Mouse (Mus musculus): ENCODE measurements around the gene Usp30. TPM values are rescaled to one million over a fixed set of nuclear protein-coding genes. Genes with fewer than 3 reads are reported as not detected.

Gene Usp30
- polyA plus RNA-seq, 1 experiment from 2014 or later: 12.0 TPM

DNA sequence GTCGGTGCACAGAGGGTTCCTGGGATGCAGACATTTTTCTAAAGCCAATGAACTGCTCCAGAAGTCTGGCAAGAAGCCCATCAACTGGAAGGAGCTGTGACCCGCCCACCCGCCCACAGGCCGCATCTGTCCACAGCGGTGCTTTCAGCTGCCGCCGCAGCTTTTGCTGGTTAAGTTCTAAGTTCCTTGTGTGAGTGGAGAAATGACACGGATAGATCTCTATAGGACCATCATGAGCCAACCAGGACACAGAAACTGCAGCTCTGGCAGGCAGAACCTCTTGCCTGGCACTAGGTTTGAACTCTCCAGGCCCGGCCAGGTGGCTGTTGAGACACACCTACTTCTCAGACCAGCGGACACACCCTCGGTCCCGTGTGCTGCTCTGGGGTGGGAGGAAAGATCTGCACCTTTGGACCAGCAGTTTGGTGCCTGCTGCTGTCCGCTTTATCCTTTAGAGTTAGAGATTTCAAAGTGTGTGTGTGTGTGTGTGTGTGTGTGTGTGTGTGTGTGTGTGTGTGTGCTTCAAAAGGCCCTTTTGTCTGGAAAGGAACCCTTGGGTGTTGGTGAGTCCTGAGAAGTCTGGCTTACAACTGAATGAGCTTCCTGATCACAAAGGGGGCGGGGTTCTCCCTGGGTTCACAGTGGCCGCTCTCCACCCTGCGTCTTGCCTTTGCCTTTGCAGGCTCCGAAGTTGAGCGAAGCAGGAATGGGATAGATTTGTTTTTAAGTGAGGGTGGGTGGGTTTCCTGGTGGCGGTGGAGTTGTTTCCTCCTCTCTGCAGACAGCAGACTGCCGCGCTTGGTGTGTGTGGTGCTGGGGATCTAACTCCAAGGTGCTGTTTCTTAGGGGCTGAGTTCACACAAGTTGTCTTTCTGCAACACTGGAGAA is 73.3 kb downstream of the Usp30 start:
- Histone ChIP-seq H3K27ac (ENCODE audit: low read length) (peak overlapping the region; percentile 83), H3K9ac (ENCODE audit: low read length) (no peak overlapping the region), H3K9me3 (ENCODE audit: control insufficient read depth, low read length) (no peaks in the 10 kb centered on the region), H3K36me3 (ENCODE audit: control insufficient read depth, insufficient read depth, low read length) (0 out of 2 replicates have a peak, but pooled peaks cover 2% of the 10 kb centered on the region), H3K4me3 (ENCODE audit: low read length) (no peak overlapping the region), H3K27me3 (ENCODE audit: control insufficient read depth, insufficient read depth, low read depth, low read length) (no peaks in the 10 kb centered on the region), H3K4me2 (ENCODE audit: low read depth, low read length) (peak overlapping the region; percentile 12), H3K4me1 (replicated peaks; ENCODE audit: control insufficient read depth, insufficient read depth, low read length) (peaks cover 29% of the 10 kb centered on the region)
- 46% methylated on average over 21 of the region's 21 CpGs for WGBS
- peak; percentile 59 for ATAC-seq (ENCODE audit: low read depth)

DNA sequence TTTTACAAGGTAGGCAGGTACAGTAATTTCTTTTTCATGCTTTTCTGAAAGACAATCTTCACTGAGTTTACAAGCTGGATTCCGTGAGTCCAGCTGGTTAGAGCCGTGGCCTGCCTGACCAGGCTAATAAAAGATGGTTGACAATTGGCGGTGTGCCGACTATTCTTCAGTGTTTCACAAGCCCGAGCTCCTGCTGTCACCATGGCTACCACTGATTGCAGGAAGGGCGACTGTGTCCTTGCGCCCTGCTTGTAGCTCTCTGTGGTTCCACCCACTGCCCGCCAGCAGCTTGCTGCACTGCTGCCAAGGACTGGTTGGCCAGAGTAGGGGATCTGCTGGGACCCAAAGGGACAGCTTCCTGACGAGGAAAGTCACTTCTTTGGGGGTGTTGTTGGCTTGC is 73.9 kb downstream of the Usp30 start:
- peaks cover 25% of the 10 kb centered on the region for H3K4me1 ChIP-seq (replicated peaks; ENCODE audit: control insufficient read depth, insufficient read depth, low read length)
- H3K9ac ChIP-seq (ENCODE audit: low read length): no peak overlapping the region
- H3K36me3 ChIP-seq (ENCODE audit: control insufficient read depth, insufficient read depth, low read length): 0 out of 2 replicates have a peak, but pooled peaks cover 2% of the 10 kb centered on the region
- 15% methylated on average over 9 of the region's 9 CpGs for WGBS
- peak overlapping the region; percentile 12 for H3K4me2 ChIP-seq (ENCODE audit: low read depth, low read length)
- no peaks in the 10 kb centered on the region for H3K9me3 ChIP-seq (ENCODE audit: control insufficient read depth, low read length)
- H3K27ac ChIP-seq (ENCODE audit: low read length): peak overlapping the region; percentile 83
- no peaks in the 10 kb centered on the region for H3K27me3 ChIP-seq (ENCODE audit: control insufficient read depth, insufficient read depth, low read depth, low read length)
- no peak overlapping the region for H3K4me3 ChIP-seq (ENCODE audit: low read length)
- peak; percentile 89 for ATAC-seq (ENCODE audit: low read depth)

DNA sequence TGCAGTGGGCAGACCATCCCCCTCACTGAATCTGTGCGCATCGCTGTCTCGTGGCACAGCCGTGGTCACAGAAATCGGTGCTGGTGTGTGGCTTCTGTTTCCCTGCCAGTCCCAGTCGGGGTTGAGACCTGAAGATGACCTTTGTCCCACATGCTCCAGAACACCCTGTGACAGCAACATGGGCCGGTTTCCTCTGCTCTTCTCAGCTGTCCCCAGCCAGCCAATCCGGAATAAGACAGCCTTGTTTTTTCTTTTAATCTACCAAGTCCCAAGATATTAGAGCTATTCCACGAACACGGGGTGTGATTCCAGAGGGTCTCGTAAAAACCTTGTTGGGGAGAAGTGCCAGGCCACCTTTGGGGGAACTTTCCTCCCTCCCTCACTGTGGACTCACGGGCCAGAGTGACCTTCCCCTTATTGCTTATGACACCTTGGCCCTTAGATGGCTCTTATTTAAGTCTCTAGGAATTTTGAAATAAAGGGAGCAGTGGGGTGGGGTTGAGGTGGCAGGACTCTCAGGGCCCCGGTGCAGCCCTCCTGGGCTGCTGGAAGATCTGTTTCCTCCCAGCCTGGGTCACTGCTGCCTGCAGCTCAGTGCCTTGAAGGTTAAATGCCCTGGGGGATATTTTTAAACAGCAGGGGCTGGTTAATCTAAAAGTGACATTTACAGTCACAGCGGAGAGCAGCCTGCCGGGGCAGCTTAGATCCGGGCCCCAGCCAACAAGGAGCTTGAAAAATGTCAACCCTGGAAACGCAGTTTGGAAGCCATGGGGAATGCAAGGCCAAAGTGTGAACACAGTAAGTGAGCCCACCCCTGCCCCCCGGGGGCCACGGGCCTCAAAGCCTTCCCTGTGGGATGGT is 81.0 kb downstream of the Usp30 start, which contains the start of gene Acacb:
Gene Acacb, plus strand, starts transcription at position 508 of the 861 bp plus-strand sequence.
- Histone ChIP-seq H3K4me3 (ENCODE audit: low read length) (no peak within 1 kb of the TSS), H3K36me3 (ENCODE audit: control insufficient read depth, insufficient read depth, low read length) (no peaks in the 10 kb centered on the region), H3K9me3 (ENCODE audit: control insufficient read depth, low read length) (no peaks in the 10 kb centered on the region), H3K4me2 (ENCODE audit: low read depth, low read length) (no peak within 1 kb of the TSS), H3K9ac (ENCODE audit: low read length) (0 out of 2 replicates have a peak within 1 kb of the TSS, but pooled peaks have one; percentile 1), H3K27me3 (ENCODE audit: control insufficient read depth, insufficient read depth, low read depth, low read length) (no peaks in the 10 kb centered on the region), H3K27ac (ENCODE audit: low read length) (no peak within 1 kb of the TSS), H3K4me1 (replicated peaks; ENCODE audit: control insufficient read depth, insufficient read depth, low read length) (no peaks in the 10 kb centered on the region; the same call in 1 of the 2 replicates)
- no peak for ATAC-seq (ENCODE audit: low read depth)
- 33% methylated on average over 19 of the region's 19 CpGs for WGBS

DNA sequence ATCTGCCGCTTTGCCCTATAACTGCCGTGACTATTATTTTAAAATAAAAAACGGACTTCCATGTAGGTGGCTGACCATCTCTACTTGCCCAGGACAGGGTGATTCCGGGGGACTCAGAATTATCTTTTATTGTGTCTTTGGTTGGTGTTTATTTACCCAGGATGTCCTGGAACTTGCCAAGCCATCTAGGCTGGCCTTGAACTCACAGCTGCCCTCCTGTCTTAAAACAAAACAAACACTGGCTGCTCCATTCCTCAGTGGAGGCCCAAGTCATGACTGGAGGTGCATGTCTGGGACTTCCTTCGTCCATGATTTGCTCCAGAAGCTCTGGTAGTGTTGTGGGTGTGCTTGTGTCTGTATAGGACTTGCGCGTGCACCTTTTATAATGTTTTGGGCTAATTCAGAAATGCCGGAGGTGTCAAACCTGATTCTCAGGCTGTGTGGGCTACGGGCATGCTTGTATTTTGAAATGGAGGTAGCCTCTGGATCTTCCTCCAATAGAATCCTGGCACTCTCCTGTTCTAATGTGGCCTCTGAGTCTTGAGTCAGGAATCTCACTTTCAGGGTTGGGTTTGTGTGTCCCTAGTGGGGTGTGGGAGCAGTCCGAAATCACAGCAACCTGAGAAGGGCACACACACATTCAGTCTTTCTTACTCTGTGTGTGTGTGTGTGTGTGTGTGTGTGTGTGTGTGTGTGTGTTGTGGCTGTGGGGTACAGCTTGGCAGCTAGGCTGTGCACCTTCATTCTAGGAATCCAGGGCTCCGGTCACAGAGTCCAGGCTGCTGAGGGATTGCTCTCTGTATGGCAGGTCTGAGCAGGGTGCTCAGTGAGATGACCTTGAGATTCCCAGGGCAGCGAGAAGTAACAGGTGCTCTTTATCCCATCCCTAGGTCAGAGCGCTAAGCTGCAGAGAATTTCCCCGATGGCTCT is 82.0 kb downstream of the Usp30 start:
- no peaks in the 10 kb centered on the region for H3K27me3 ChIP-seq (ENCODE audit: control insufficient read depth, insufficient read depth, low read depth, low read length)
- no peak for ATAC-seq (ENCODE audit: low read depth)
- H3K9me3 ChIP-seq (ENCODE audit: control insufficient read depth, low read length): no peaks in the 10 kb centered on the region
- no peak overlapping the region for H3K4me2 ChIP-seq (ENCODE audit: low read depth, low read length)
- H3K4me3 ChIP-seq (ENCODE audit: low read length): no peak overlapping the region
- H3K27ac ChIP-seq (ENCODE audit: low read length): no peak overlapping the region
- no peaks in the 10 kb centered on the region; the same call in 1 of the 2 replicates for H3K4me1 ChIP-seq (replicated peaks; ENCODE audit: control insufficient read depth, insufficient read depth, low read length)
- H3K9ac ChIP-seq (ENCODE audit: low read length): no peak overlapping the region
- no peaks in the 10 kb centered on the region for H3K36me3 ChIP-seq (ENCODE audit: control insufficient read depth, insufficient read depth, low read length)
- WGBS: 68% methylated on average over 14 of the region's 14 CpGs

DNA sequence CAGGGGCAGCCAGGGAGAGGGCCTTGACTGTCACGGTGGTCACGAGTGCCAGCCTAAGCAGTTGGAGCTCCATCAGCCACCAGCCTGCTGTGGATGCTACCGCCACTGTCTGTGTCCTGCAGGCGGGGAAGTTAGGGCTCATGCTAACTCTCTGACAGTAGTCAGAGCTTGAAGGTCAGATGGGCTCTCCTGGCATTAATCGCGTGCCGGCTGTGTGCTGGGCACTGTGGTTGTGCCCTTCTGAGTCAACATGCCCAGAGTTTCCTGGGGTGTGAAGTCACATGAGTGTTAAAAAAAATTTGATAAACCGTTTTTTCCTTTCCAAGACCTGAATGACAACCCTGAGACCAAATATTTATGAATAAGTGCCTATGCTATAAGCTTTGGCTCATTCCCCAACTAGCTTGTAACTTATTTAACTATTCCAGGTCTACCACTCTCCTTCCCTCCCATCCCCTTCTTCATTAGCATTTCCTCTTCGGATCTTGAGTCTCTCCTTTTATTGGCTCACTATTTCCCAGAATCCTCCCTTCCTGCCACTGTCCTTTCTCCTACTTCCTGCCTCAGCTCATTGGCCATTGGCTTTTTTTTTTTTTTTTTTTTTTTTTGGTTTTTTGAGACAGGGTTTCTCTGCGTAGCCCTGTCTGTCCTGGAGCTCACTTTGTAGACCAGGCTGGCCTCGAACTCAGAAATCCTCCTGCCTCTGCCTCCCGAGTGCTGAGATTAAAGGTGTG is 87.3 kb downstream of the Usp30 start:
- WGBS: 74% methylated on average over 12 of the region's 12 CpGs

DNA sequence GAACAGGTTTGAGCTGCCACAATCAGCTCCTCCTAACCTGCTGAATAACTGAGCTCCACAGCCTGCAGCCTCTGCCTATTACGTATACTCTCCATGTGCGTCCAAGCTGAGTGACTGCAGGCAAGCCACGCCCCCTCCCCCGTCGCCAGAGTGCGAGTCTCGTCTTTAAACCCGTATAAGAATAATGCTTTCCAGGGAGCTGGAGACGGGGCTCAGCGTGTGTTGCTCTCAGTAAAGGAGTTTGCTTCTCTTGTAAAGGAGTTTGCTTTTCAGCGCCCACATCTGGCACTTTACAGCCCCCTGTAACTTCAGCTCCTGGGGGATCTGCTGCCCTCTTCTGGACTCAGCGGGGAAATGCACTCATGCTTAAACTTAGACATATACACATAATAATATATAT is 88.2 kb downstream of the Usp30 start:
- Histone ChIP-seq H3K9me3 (ENCODE audit: control insufficient read depth, low read length) (no peaks in the 10 kb centered on the region), H3K4me2 (ENCODE audit: low read depth, low read length) (peak overlapping the region; percentile 41), H3K36me3 (ENCODE audit: control insufficient read depth, insufficient read depth, low read length) (no peaks in the 10 kb centered on the region), H3K4me3 (ENCODE audit: low read length) (peak overlapping the region; percentile 27), H3K27me3 (ENCODE audit: control insufficient read depth, insufficient read depth, low read depth, low read length) (no peaks in the 10 kb centered on the region), H3K9ac (ENCODE audit: low read length) (no peak overlapping the region), H3K4me1 (replicated peaks; ENCODE audit: control insufficient read depth, insufficient read depth, low read length) (0 out of 2 replicates have a peak, but pooled peaks cover 2% of the 10 kb centered on the region), H3K27ac (ENCODE audit: low read length) (no peak overlapping the region)
- no peak for ATAC-seq (ENCODE audit: low read depth)
- 7% methylated on average over 12 of the region's 12 CpGs for WGBS

More for the DNA sequence above, 87.3 kb downstream of the Usp30 start:
- Histone ChIP-seq H3K4me1 (replicated peaks; ENCODE audit: control insufficient read depth, insufficient read depth, low read length) (0 out of 2 replicates have a peak, but pooled peaks cover 2% of the 10 kb centered on the region), H3K27me3 (ENCODE audit: control insufficient read depth, insufficient read depth, low read depth, low read length) (no peaks in the 10 kb centered on the region), H3K27ac (ENCODE audit: low read length) (no peak overlapping the region), H3K4me3 (ENCODE audit: low read length) (no peak overlapping the region), H3K9me3 (ENCODE audit: control insufficient read depth, low read length) (no peaks in the 10 kb centered on the region), H3K36me3 (ENCODE audit: control insufficient read depth, insufficient read depth, low read length) (no peaks in the 10 kb centered on the region), H3K9ac (ENCODE audit: low read length) (no peak overlapping the region), H3K4me2 (ENCODE audit: low read depth, low read length) (no peak overlapping the region)
- no peak for ATAC-seq (ENCODE audit: low read depth)

DNA sequence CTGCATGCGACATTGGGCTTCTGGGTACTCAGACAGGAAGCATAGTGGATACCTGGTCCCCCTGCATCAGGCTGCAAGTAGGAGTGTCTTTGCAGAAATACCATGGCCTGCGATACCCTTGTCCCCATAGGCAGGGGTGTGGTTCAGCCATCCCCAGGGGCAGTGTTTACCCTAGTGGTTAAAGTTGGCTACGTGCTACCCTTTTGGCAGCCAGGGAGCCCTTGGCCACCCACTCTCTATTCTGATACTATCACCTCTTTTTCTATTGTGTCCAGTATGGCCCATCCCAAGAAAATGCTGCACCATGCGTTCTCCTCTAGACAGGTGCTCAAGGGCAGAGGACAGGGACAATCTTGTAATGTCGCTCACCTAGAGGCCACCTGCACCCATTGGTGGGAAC is 89.5 kb downstream of the Usp30 start:
- 0 out of 2 replicates have a peak, but pooled peaks have one; percentile 21 for ATAC-seq (ENCODE audit: low read depth)
- H3K9ac ChIP-seq (ENCODE audit: low read length): no peak overlapping the region
- H3K4me2 ChIP-seq (ENCODE audit: low read depth, low read length): no peak overlapping the region
- H3K4me1 ChIP-seq (replicated peaks; ENCODE audit: control insufficient read depth, insufficient read depth, low read length): 0 out of 2 replicates have a peak, but pooled peaks cover 2% of the 10 kb centered on the region
- no peaks in the 10 kb centered on the region for H3K27me3 ChIP-seq (ENCODE audit: control insufficient read depth, insufficient read depth, low read depth, low read length)
- H3K4me3 ChIP-seq (ENCODE audit: low read length): no peak overlapping the region
- H3K9me3 ChIP-seq (ENCODE audit: control insufficient read depth, low read length): no peaks in the 10 kb centered on the region
- WGBS: 65% methylated on average over 5 of the region's 5 CpGs
- H3K36me3 ChIP-seq (ENCODE audit: control insufficient read depth, insufficient read depth, low read length): no peaks in the 10 kb centered on the region
- peak overlapping the region; percentile 44 for H3K27ac ChIP-seq (ENCODE audit: low read length)
